Mouse (Mus musculus) layer of hippocampus, postnatal 25 days (tissue): Measurements from ENCODE around the gene Reep1. TPM values are rescaled to one million over a fixed set of nuclear protein-coding genes. Genes with fewer than 3 reads are reported as not detected.

Source experiments
- DNase-seq, 2 experiments: peaks; one replicate each; pipeline ENCODE4 v3.0.0; 2022; ENCODE audit warnings: mixed read lengths in 2 of 2, low spot score in 1 of 2; ENCODE audit errors: extremely low spot score in 1 of 2
- total RNA-seq, 2 experiments: library from RNA; stranded (reverse); gene quantifications; 2 replicates each; pipeline ENCODE4 v1.2.3; 2021

Reep1 gene
- total RNA-seq, 2 experiments from 2014 or later: 79.8 to 83.3 TPM

- no peak for DNase-seq
Observed at GRCm38 (mm10) chr6:71772636-71773208, 65.4 kb downstream of the Reep1 start.

- no peak for DNase-seq
Observed at GRCm38 (mm10) chr6:71778016-71778415, 70.7 kb downstream of the Reep1 start.

GRCm38 (mm10) chr6:71779831-71780230 is 72.5 kb downstream of the Reep1 start:
- DNase-seq: no peak

- DNase-seq: no peak
Observed at GRCm38 (mm10) chr6:71780431-71780830, 73.1 kb downstream of the Reep1 start.

GRCm38 (mm10) chr6:71783165-71783564 is 75.8 kb downstream of the Reep1 start:
- DNase-seq: no peak

DNA sequence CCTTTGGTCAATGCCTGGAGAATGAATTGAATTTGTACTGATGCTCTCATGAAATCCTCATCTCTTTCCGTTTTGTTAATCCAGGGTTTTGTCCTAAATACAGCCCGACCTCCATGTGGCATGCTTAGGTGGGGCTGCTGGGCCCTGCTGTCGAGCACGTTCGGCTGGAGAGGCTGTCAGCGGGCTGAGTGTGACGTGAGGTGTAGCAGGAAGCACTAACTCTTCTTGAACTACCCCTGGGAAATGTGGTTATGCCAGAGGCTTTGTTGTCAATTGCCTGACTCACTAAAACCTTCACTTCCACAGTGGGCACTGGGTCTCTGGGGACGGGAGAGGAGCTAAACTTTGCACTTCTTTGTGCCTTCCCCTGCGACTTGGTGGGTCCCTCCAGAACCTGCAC is 81.0 kb downstream of the Reep1 start:
- no peak for DNase-seq

DNA sequence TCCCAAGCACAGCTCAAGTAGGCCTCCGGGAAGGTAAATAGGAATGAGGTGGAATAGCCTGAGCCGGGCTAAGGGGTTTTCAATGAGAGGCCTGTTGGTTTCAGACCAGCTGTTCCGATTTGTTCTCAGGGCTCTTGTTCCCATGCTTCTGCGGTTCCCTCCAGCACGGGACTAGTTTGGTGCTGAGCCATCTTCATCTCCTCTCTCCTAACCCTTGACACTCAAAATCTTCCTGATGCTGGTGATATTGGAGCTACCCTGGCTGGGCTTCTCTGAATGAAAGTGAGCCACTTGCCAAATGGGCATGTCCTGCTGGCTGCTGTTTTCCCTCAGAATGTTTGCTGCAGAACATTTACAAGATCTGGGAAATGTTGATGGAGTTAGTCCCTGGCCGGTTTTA is 84.4 kb downstream of the Reep1 start:
- DNase-seq: no peak

DNA sequence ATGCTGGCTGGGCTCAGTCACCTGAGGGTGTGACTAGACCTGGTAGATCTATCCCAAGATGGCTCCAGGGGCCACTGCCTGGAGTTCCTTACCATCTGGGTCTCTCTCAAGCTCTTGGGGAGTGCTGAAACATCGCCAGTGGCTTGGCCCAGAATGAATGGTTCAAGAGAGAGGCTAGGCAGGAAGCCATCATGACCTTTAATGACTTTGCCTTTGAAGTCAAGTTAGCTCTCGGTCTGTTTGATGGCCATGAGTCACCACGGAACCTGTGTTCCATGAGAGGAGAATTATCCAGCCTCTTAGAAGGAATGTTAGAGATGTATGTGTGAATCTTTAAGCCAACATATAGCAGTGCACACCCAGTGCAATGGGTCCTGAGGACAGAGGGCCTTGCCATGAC is 92.0 kb downstream of the Reep1 start:
- DNase-seq: no peak

DNA sequence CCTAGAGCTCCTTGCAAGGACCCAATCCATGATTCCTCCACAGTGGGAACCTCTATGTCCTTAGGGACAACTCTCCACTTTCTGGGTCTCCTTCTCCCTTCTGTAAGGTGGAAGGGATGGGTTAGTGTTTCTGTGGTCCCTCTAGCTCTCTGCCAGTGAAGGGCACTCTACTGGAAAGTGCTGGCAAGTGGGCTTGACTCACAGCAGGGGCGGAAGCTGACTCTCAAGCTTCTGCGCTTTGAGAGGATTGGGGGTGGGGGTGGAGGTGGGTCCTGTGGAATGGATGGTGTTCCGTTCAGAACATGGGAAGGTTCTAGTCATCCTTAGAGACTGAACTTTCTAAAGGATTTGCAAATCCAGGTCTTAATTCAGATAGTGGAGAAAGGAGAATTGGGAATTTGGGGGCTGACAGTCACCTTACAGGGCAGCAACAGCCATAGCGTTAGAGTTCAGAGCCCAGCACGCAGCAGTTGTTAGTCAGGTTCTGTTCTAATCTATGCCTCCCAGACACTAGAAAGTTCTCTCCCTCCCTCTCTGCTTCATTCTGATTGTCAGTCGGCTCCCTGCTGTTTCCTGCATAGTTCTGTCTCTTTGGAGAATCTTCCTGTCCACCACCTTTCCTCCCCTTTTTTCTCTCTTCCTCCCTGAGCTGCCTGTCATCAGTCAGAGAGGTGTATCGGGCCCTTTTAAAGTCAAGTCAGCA is 93.8 kb downstream of the Reep1 start:
- DNase-seq: no peak

DNA sequence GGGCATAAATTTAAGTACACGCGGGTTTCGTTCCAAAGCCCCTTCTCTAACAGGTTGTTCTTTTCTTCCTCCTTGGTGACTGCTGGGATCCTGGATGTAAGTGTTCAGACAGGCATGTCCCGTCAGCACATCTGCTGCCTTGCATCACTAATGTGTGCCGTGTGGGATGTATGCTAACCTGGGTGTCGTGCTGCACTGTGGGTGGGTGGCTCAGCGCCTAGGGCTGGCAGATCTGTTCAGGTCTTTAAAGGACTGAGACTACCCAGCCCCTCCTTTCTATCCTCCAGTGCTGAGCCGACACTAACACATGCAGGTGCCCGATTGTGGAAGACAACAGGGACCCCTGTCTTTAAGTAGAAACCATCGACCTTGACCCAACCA is 94.3 kb downstream of the Reep1 start:
- DNase-seq: no peak

DNA sequence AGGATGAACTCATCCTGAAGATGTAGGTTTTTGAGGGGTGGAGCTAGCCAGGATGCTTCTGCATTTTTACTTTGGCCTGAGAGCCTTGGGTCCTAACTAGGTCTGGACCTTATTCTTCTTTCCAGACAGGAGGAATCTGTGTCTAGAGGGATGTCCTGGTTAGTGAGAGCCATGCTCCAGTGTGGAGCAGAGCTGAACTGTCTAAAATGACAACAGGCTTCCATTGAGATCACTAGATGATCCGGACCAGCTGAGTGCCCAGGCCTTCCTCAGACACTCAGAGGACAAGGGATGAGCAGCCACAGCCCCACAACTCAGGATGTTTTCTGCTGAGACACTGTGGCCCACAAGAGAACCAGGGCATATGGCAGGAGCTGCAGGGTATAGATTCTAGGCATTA is 96.2 kb downstream of the Reep1 start:
- no peak for DNase-seq

DNA sequence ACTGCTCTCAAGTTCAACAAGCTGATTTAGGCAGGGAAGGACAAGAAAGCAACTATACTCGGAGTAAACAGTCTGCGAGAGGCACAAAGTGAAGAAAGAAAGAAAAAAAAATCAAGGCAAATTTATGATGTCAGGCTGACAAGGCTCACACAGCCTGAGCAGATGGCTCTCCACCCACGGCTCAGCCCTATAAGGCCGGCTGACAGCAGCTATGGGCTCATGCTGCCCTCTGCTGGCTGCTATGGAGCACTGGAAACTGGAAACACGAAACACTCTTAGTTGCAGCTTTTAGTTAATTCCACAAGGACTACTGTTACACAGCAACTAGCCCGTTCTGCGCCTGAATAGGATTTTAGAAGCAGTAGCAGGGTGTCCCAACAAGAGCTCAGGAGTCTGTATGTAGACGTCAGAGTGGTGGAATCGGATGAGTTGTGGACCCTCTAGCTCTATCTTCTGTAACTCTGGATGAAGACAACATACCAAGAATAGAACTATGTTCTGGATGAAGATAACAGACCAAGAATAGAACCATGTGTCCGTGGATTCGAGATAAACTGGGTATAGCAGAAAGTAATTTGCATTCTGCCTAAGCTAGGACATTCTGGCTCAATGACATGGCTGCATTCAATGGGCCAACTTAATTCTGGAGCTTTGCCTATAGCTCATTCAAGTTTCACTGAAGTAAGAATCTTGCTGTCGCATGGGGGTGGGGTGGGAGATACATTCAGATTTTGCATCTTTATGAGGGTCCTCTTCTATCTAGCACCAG is 96.9 kb downstream of the Reep1 start:
- peak in 1 of 2 experiments; percentile 65 for DNase-seq

- no peak for DNase-seq
Observed at GRCm38 (mm10) chr6:71806713-71807112, 99.4 kb downstream of the Reep1 start.

GRCm38 (mm10) chr6:71809890-71810289 is 102.5 kb downstream of the Reep1 start:
- DNase-seq: no peak

DNA sequence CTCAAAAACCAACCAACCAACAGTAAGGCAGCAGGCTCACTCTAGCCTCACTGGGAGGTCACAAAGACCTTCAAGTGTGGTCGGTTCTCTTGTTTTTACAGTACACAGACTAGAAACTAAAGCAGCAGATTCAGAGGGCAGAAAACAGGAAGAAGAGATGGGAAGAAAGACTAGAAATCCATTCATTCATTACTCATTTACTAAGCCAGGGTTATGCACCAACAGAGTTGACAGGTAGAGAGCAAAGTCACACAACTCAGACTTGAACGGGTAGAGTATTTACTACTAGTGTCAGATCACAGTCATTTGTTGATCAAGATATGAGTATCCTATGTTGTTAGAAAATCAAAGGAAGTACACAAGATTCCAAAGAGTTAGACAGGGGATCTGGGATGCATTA is 105.5 kb downstream of the Reep1 start:
- DNase-seq: no peak

GRCm38 (mm10) chr6:71819764-71820292 is 112.5 kb downstream of the Reep1 start:
- no peak for DNase-seq

- no peak for DNase-seq
Observed at GRCm38 (mm10) chr6:71823085-71823484, 115.7 kb downstream of the Reep1 start.

DNA sequence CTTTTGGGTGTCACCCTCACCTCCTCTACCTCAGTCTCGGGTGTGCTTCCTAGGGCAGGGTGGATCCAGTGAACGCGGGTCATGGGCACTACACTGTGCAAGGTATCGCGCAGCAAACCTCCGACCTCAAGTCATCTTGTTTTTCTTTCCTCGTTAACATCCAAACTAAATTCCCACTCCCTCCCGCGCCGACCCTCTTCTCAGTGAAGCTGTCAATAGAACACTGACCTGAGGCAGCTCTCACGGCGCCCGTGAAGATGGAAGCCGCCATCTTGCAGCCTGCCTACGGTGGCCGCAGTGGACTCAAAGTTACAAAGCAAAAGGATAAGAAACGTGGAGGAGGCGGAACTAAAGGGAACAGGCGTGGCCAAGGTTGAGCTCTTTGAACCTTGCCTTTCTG is 116.1 kb downstream of the Reep1 start:
- peak; percentile 75 to 84 for DNase-seq

DNA sequence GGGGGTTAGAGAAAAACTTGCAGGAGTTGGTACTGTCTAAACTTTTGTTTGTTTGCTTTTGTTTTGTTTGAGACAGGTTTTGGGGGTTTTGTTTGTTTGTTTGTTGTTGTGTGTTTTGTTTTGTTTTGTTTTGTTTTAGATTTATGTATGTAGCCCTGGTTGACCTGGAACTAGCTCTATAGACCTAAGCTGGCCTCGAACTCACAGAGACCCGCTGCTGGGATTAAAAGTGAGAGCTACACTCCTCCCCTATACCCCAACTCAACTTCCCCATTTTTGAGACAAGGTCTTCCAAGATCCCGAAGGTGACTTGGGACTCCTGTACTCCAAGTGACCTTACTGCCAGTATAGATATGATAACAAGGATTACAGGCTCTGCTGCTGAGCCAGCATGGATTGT is 116.6 kb downstream of the Reep1 start:
- DNase-seq: no peak

- DNase-seq: no peak
Observed at GRCm38 (mm10) chr6:71826869-71827268, 119.5 kb downstream of the Reep1 start, which contains the start of gene Mrpl35. Gene Mrpl35 (minus strand): TSS chr6:71826969.

DNA sequence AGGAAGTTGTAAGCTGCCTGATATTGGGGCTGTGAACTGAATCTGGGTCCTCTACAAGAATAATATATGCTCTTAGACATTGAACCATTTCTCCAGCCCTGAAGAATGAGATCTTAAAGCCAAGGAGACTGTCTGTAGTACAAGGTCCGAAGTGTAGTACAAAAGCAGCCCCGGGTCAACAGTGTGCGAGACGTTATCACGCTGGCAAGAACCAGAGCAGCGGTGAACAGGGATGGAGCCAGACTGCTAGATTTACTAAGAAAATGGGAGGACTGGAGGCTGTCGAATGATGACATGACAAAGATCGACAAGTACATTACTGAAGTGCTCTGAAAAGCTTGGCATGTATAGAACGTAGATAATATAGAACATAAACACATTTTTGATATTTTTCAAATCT is 122.4 kb downstream of the Reep1 start:
- DNase-seq: no peak
